Mouse (Mus musculus): ENCODE results near the gene Dedd2. TPM values are rescaled to one million over a fixed set of nuclear protein-coding genes. Genes with fewer than 3 reads are reported as not detected.

Gene Dedd2
- polyA plus RNA-seq, 1 experiment from 2014 or later = 2.2 TPM

GRCm38 (mm10) chr7:25250141-25250972 is 29.9 kb upstream of the Dedd2 start, which contains the start of gene Erf:
Erf (minus strand) TSS chr7:25250761.
- peak within 1 kb of the TSS; percentile 91 for H3K4me3 ChIP-seq (ENCODE audit: inconsistent target)
- WGBS (ENCODE audit: missing documents) = under 1% methylated on average over 47 of the region's 81 CpGs
- H3K27ac ChIP-seq = peak within 1 kb of the TSS; percentile 79
- peaks cover 43% of the 10 kb centered on the region for H3K79me2 ChIP-seq (ENCODE audit: inconsistent target)
- H3K36me3 ChIP-seq (ENCODE audit: inconsistent target) = peaks cover 2% of the 10 kb centered on the region; the same call in 1 of the 2 replicates

DNA sequence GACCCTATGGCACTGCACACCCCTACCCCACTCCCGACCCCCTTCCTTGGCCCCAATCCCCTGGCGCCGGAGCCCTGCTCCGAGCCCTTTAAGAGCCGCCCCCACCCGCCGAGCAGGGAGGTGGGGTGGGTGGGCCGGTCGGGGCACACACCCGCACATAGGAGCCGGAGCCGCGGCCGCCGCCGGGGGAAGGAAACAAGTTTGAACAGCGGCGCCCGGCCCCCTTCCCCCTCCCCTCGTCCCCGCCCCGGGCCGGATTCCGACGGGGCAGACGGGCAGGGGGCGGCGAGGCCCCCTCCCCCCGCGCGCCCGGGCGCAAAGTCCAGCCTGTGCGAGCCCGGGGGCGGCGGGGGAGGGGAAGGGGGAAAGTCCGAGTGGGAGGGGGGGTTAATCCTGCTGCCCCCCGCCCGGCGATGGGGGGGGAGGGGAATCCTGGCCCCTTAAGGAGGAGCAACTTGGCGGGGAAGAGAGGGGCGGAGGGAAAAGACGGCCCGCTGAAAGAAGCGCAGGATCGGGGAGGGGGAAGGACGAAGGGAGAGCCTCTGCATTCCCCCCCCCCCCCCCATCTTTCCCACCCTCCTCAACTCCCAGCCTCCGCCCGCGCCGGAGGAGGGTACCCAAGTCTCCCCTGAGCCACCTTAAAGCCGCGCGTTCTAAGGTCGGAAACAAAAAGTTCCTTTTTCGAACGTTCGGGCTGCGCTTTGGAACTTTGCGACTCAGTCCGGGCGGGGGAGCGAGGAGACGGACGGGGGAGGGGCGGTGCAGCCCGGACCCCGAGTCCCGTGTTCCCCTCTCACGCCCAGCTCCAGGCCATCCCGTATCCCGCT is 29.1 kb upstream of the Dedd2 start:
- under 1% methylated on average over 41 of the region's 73 CpGs for WGBS (ENCODE audit: missing documents)
- Histone ChIP-seq H3K36me3 (ENCODE audit: inconsistent target) (peaks cover 4% of the 10 kb centered on the region; the same call in 1 of the 2 replicates), H3K4me3 (ENCODE audit: inconsistent target) (peak overlapping the region; percentile 91)

GRCm38 (mm10) chr7:25248846-25249313 is 28.5 kb upstream of the Dedd2 start:
- under 1% methylated on average over 22 of the region's 25 CpGs for WGBS (ENCODE audit: missing documents)

More for the DNA sequence above, 29.1 kb upstream of the Dedd2 start:
- Histone ChIP-seq H3K79me2 (ENCODE audit: inconsistent target) (peaks cover 51% of the 10 kb centered on the region), H3K27ac (peak overlapping the region; percentile 79)

GRCm38 (mm10) chr7:25248018-25248647 is 27.7 kb upstream of the Dedd2 start:
- Histone ChIP-seq H3K36me3 (ENCODE audit: inconsistent target) (peaks cover 4% of the 10 kb centered on the region; the same call in 1 of the 2 replicates), H3K79me2 (ENCODE audit: inconsistent target) (peaks cover 54% of the 10 kb centered on the region), H3K4me3 (ENCODE audit: inconsistent target) (peak overlapping the region; percentile 46), H3K27ac (peak overlapping the region; percentile 68)
- WGBS (ENCODE audit: missing documents) = 13% methylated on average over 18 of the region's 18 CpGs

More at GRCm38 (mm10) chr7:25248846-25249313, 28.5 kb upstream of the Dedd2 start:
- H3K4me3 ChIP-seq (ENCODE audit: inconsistent target) = peak overlapping the region; percentile 46
- H3K27ac ChIP-seq = peak overlapping the region; percentile 68
- H3K79me2 ChIP-seq (ENCODE audit: inconsistent target) = peaks cover 54% of the 10 kb centered on the region
- peaks cover 4% of the 10 kb centered on the region; the same call in 1 of the 2 replicates for H3K36me3 ChIP-seq (ENCODE audit: inconsistent target)

GRCm38 (mm10) chr7:25247498-25247897 is 27.1 kb upstream of the Dedd2 start:
- WGBS (ENCODE audit: missing documents) = 36% methylated on average over 3 of the region's 3 CpGs
- H3K36me3 ChIP-seq (ENCODE audit: inconsistent target) = peaks cover 4% of the 10 kb centered on the region; the same call in 1 of the 2 replicates
- H3K27ac ChIP-seq = no peak overlapping the region
- H3K79me2 ChIP-seq (ENCODE audit: inconsistent target) = peaks cover 54% of the 10 kb centered on the region
- no peak overlapping the region for H3K4me3 ChIP-seq (ENCODE audit: inconsistent target)

- Histone ChIP-seq H3K36me3 (ENCODE audit: inconsistent target) (peaks cover 4% of the 10 kb centered on the region; the same call in 1 of the 2 replicates), H3K79me2 (ENCODE audit: inconsistent target) (peaks cover 54% of the 10 kb centered on the region), H3K4me3 (ENCODE audit: inconsistent target) (no peak overlapping the region), H3K27ac (no peak overlapping the region)
- 25% methylated on average over 4 of the region's 4 CpGs for WGBS (ENCODE audit: missing documents)
Measured at GRCm38 (mm10) chr7:25246759-25247137, 26.3 kb upstream of the Dedd2 start.

GRCm38 (mm10) chr7:25246079-25246758 is 25.8 kb upstream of the Dedd2 start:
- Histone ChIP-seq H3K27ac (no peak overlapping the region), H3K36me3 (ENCODE audit: inconsistent target) (peaks cover 4% of the 10 kb centered on the region; the same call in 1 of the 2 replicates), H3K79me2 (ENCODE audit: inconsistent target) (peaks cover 54% of the 10 kb centered on the region), H3K4me3 (ENCODE audit: inconsistent target) (no peak overlapping the region)
- 57% methylated on average over 20 of the region's 20 CpGs for WGBS (ENCODE audit: missing documents)

DNA sequence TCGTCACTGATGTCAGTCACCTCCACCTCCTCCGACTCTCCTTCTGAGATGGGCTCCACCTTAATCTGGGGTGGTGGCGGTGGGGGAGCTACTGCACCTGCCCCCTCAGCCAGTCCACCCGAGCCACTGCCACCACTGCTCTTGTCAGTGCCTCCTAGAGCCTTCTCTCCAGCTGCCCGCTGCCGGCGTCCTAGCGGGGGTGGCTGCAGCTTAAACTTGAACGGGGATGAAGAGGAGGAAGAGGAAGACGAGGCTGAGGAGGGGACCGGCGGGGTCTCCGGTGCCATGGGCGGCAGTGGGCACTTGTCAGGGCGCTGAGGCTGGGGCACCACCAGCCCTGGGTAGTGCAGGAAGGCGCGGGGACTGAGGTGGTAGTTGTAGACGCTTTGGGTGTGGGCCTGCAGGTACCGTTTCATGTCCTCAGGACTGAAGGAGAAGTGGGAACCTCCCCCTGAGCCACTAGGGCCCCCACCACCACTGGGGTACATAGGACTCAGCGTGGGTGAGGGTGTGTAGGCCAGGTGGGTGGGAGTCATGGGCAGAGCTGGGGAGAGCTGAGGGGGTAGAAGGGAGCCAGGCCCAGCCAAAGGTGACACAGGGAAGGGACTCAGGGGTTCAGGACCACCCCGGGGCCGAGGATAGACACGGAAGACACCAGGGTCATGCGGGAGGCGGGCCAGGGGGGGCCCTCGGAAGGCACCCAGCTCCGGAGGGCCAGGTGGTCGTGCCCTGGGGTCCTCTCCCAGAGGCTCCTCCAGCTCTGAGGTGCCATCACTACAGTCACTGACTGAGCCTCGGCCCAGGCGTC is 24.4 kb upstream of the Dedd2 start:
- H3K27ac ChIP-seq = no peak overlapping the region
- H3K36me3 ChIP-seq (ENCODE audit: inconsistent target) = peaks cover 4% of the 10 kb centered on the region; the same call in 1 of the 2 replicates
- WGBS (ENCODE audit: missing documents) = 93% methylated on average over 30 of the region's 30 CpGs
- peaks cover 50% of the 10 kb centered on the region for H3K79me2 ChIP-seq (ENCODE audit: inconsistent target)
- no peak overlapping the region for H3K4me3 ChIP-seq (ENCODE audit: inconsistent target)

DNA sequence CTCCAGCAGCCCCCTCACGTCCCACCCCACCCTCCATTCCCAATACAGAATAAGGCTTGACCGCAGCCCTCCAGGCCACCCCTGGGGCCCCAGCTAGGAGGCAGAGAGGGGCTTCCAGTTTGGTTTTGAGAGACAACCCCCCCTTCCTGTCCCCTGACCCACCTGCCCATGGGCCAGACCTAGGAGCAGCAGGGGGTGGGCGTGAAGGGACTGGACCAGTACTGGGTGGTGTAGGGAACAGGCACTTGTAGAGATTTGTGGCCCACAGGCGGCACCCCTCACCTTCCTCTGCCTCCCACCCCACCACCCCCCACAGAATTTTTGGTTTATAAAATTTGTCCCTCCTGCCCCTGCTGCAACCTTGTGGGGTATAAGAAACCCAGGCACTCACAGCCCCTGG is 22.9 kb upstream of the Dedd2 start:
- Histone ChIP-seq H3K36me3 (ENCODE audit: inconsistent target) (peaks cover 4% of the 10 kb centered on the region; the same call in 1 of the 2 replicates), H3K27ac (no peak overlapping the region), H3K4me3 (ENCODE audit: inconsistent target) (no peak overlapping the region), H3K79me2 (ENCODE audit: inconsistent target) (peaks cover 42% of the 10 kb centered on the region)
- WGBS (ENCODE audit: missing documents) = 90% methylated on average over 3 of the region's 4 CpGs

- no peak overlapping the region for H3K4me3 ChIP-seq (ENCODE audit: inconsistent target)
- 56% methylated on average over 2 of the region's 2 CpGs for WGBS (ENCODE audit: missing documents)
- peaks cover 30% of the 10 kb centered on the region for H3K79me2 ChIP-seq (ENCODE audit: inconsistent target)
- no peak overlapping the region for H3K27ac ChIP-seq
- H3K36me3 ChIP-seq (ENCODE audit: inconsistent target) = peaks cover 4% of the 10 kb centered on the region; the same call in 1 of the 2 replicates
Measured at GRCm38 (mm10) chr7:25241062-25241461, 20.6 kb upstream of the Dedd2 start.

GRCm38 (mm10) chr7:25240631-25241030 is 20.2 kb upstream of the Dedd2 start:
- peaks cover 30% of the 10 kb centered on the region for H3K79me2 ChIP-seq (ENCODE audit: inconsistent target)
- H3K27ac ChIP-seq = no peak overlapping the region
- no peak overlapping the region for H3K4me3 ChIP-seq (ENCODE audit: inconsistent target)
- peaks cover 4% of the 10 kb centered on the region; the same call in 1 of the 2 replicates for H3K36me3 ChIP-seq (ENCODE audit: inconsistent target)
- 94% methylated on average over 7 of the region's 7 CpGs for WGBS (ENCODE audit: missing documents)

DNA sequence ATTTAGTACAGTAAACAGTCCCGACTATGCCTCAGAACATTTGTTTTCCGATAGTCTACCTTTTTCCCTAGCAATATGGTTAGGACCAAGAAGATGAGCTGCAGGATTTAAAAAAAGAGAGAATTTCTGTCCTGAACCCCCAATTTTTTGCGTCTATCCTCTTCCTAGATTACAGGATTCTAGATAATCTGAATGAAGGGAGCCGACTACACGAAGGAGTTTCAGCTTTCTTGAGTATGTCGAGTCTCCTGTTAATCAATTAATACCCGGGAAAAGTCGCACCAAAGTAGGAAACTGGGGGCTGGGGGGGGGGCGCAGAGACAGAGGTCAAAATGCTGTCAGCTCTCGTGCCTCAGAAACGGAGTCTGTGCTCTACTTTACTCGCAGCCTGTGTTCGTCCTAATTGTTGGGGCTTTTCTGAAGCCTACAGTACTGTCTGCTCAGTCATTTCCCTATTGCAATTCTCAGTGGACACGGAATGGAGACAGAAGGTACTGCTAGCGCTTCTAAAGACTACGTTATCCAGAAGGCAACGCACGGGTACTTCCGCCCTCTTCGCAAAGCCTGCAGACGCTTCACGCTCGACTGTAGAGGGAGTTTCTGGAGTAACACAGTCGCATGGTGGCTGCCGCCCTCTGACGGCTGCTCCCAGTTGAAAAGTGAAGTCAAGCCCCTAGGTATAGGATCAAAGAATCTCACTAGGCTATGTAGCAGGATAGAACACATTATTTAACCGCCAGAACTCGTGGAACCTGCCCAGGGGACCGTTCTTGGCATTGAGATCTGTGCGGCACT is 18.6 kb upstream of the Dedd2 start:
- H3K27ac ChIP-seq = peak overlapping the region; percentile 83
- no peaks in the 10 kb centered on the region for H3K36me3 ChIP-seq (ENCODE audit: inconsistent target)
- 2% methylated on average over 30 of the region's 30 CpGs for WGBS (ENCODE audit: missing documents)
- peak overlapping the region; percentile 40 for H3K4me3 ChIP-seq (ENCODE audit: inconsistent target)
- peaks cover 32% of the 10 kb centered on the region for H3K79me2 ChIP-seq (ENCODE audit: inconsistent target)
